9 mouse cellular contexts compared by ENCODE assay signal in the genomic region with DNA sequence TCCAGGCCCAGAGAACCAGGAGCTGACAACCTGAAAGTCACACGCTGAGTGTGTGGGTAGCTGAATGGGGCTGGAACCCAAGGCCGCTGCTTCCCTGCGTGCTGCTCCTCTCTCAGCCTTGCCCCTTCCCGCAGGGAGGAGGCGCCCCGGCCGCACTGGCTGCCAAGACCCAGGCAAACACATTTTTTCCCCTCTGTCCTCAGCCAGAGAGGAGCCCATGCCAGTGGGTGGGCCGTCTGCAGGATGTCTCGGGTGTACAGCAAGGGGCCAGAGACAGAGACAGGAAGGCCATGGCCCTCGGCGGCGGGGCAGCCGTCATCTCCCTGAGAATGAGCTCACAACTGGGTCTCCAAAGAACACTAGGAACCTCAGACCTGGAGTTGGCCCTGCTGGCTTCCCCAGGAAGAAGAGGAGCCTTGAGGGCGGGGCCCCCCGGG. TPM values are rescaled to one million over a fixed set of nuclear protein-coding genes. Genes with fewer than 3 reads are reported as not detected.
DNase-seq lines count a peak whose midpoint lies in the region; ATAC-seq and TF ChIP-seq lines count a peak whose summit lies in the region.
"Had no signal": no experiment of that assay in that cellular context is flagged by ENCODE, and none has a peak within 500 bp of the region (broad histone marks: within the 10 kb centered on the region; RNA-seq: fewer than 3 reads in every experiment).

No protein-coding gene starts in this region.

- in situ Hi-C loops in ES-E14 (cut with MboI; ENCODE audit: low sequenced_read_pairs in 2 of 2, unreplicated experiment in 2 of 2) = no loop called here

- no peak for ATAC-seq in liver, embryonic 12.5 days
- no peak for ATAC-seq in erythroid progenitor cell, adult 5-6 weeks (replicated peaks; ENCODE audit: low FRiP score, poor library complexity, severe bottlenecking)

- intact Hi-C loops in heart, postnatal 10 days (cut with DNase I) = no loop called here

- H3K9me3 ChIP-seq in ES-E14 (ENCODE audit: control insufficient read depth, insufficient read depth, low read depth, low read length) = no peaks in the 10 kb centered on the region
- no peaks in the 10 kb centered on the region for H3K9me3 ChIP-seq in embryonic facial prominence, embryonic 10.5 days
- H3K9me3 ChIP-seq in liver, embryonic 12.5 days (replicated peaks) = no peaks in the 10 kb centered on the region
- H3K9me3 ChIP-seq: hindbrain, embryonic 15.5 days had no signal

- no peaks in the 10 kb centered on the region; the same call in 1 of the 2 replicates for H3K36me3 ChIP-seq in ES-E14 (ENCODE audit: control insufficient read depth, insufficient read depth, low read length, poor library complexity, severe bottlenecking)
- H3K36me3 ChIP-seq in embryonic facial prominence, embryonic 10.5 days (replicated peaks) = no peaks in the 10 kb centered on the region
- no peaks in the 10 kb centered on the region for H3K36me3 ChIP-seq in liver, embryonic 12.5 days
- H3K36me3 ChIP-seq: hindbrain, embryonic 15.5 days had no signal

- 0 out of 2 replicates have a peak overlapping the region, but pooled peaks have one; percentile 18 for H3K9ac ChIP-seq in ES-E14 (ENCODE audit: insufficient read depth, low read depth, low read length, poor library complexity, severe bottlenecking)
- no peak overlapping the region for H3K9ac ChIP-seq in liver, embryonic 12.5 days
- H3K9ac ChIP-seq: hindbrain, embryonic 15.5 days had no signal

- 27% methylated on average over 15 of the region's 15 CpGs for WGBS in embryonic facial prominence, embryonic 10.5 days
- WGBS in liver, embryonic 12.5 days (ENCODE audit: insufficient replicate concordance) = 34% methylated on average over 15 of the region's 15 CpGs

- H3K4me2 ChIP-seq in liver, embryonic 12.5 days = peak overlapping the region; percentile 1; the same call in 1 of the 2 replicates
- H3K4me2 ChIP-seq: hindbrain, embryonic 15.5 days had no signal

- peaks cover 63% of the 10 kb centered on the region for H3K27me3 ChIP-seq in embryonic facial prominence, embryonic 10.5 days (replicated peaks; ENCODE audit: low read depth, poor library complexity, severe bottlenecking)
- H3K27me3 ChIP-seq in liver, embryonic 12.5 days (replicated peaks) = peaks cover 21% of the 10 kb centered on the region

- H3K4me3 ChIP-seq in ES-E14 (ENCODE audit: insufficient read depth in 1 of 2, low read depth in 1 of 2, low read length in 2 of 2, poor library complexity in 1 of 2, severe bottlenecking in 1 of 2) = no peak overlapping the region
- peak overlapping the region; percentile 29 for H3K4me3 ChIP-seq in embryonic facial prominence, embryonic 10.5 days
- H3K4me3 ChIP-seq in liver, embryonic 12.5 days = no peak overlapping the region
- H3K4me3 ChIP-seq: hindbrain, embryonic 15.5 days had no signal

- peaks cover 7 to 33% of the 10 kb centered on the region in 2 experiments for H3K4me1 ChIP-seq in ES-E14 (ENCODE audit: control insufficient read depth in 2 of 2, insufficient read depth in 2 of 2, low read length in 2 of 2, poor library complexity in 1 of 2)
- peaks cover 49% of the 10 kb centered on the region for H3K4me1 ChIP-seq in embryonic facial prominence, embryonic 10.5 days
- peaks cover 65% of the 10 kb centered on the region for H3K4me1 ChIP-seq in liver, embryonic 12.5 days

- no peak for DNase-seq in ES-E14 (ENCODE audit: low read depth, low spot score)
- peak; percentile 16 for DNase-seq in embryonic facial prominence, embryonic 10.5 days (ENCODE audit: low spot score)
- peak; percentile 74 to 75 for DNase-seq in heart, postnatal 10 days
- DNase-seq in layer of hippocampus, postnatal 10 days (ENCODE audit: low spot score in 2 of 2) = no peak
- DNase-seq in thymus, adult 18-20 months = no peak
- no peak for DNase-seq in layer of hippocampus, postnatal 25 days (ENCODE audit: extremely low spot score in 1 of 2, low spot score in 1 of 2)

- H3K27ac ChIP-seq in ES-E14 (ENCODE audit: insufficient read depth, low read depth, low read length, poor library complexity, severe bottlenecking) = no peak overlapping the region
- peak overlapping the region; percentile 3; the same call in 1 of the 2 replicates for H3K27ac ChIP-seq in embryonic facial prominence, embryonic 10.5 days (replicated peaks)
- no peak overlapping the region for H3K27ac ChIP-seq in liver, embryonic 12.5 days
- H3K27ac ChIP-seq: hindbrain, embryonic 15.5 days had no signal

TF ChIP-seq in ES-E14, 5 proteins besides CTCF, POLR2A, EP300 and RAD21:
- no peak for TF ChIP-seq ZNF384 (IDR thresholded peaks at IDR 0.05; ENCODE audit: low read depth, low read length)
- TF ChIP-seq HCFC1 (IDR thresholded peaks at IDR 0.05; ENCODE audit: borderline replicate concordance, insufficient read depth, low read length) = no peak
- TF ChIP-seq ZC3H11A (IDR thresholded peaks at IDR 0.05; ENCODE audit: borderline replicate concordance, low read depth, low read length) = no peak
- TF ChIP-seq CHD2 (IDR thresholded peaks at IDR 0.05; ENCODE audit: low read depth, low read length) = no peak
- TF ChIP-seq MAFK (IDR thresholded peaks at IDR 0.05; ENCODE audit: insufficient read depth, low read depth, low read length) = no peak

RNA-seq across cellular contexts. Expression of gene Maff, which starts 4.9 kb away (rescaled TPM):
- total RNA-seq in ES-E14 (2012; rRNA removed) = 9.7 and 13.2 TPM in 2 replicates
- polyA plus RNA-seq in embryonic facial prominence, embryonic 10.5 days (2016; fragmentation: Nextera tagmentation; extraction: Ambion mirVana) = 1.2 and 1.8 TPM in 2 replicates
- total RNA-seq in heart, postnatal 10 days (2021) = 1 to 10 TPM; 4.8 to 6.0 TPM
- polyA plus RNA-seq in liver, embryonic 12.5 days (2016; fragmentation: Nextera tagmentation; extraction: Ambion mirVana) = 1.1 and 2.8 TPM in 2 replicates
- total RNA-seq in layer of hippocampus, postnatal 10 days (2021) = 1 to 10 TPM; 1.7 to 2.0 TPM
- total RNA-seq in erythroid progenitor cell, adult 5-6 weeks (2015; ENCODE audit: low replicate concordance) = not detected in 2 replicates
- total RNA-seq in erythroid progenitor cell, adult 5-6 weeks (2017; ENCODE audit: low replicate concordance) = not detected in 2 replicates
- total RNA-seq in layer of hippocampus, postnatal 25 days (2021) = 1 to 10 TPM in 1 of 2 experiments, under 1 TPM in 1; 0.61 to 1.0 TPM

RNA-seq across cellular contexts. Expression of gene Pla2g6, which starts 23.2 kb away (rescaled TPM):
- 59.2 and 80.9 TPM in 2 replicates for total RNA-seq in ES-E14 (2012; rRNA removed)
- polyA plus RNA-seq in embryonic facial prominence, embryonic 10.5 days (2016; fragmentation: Nextera tagmentation; extraction: Ambion mirVana) = 18.4 and 20.4 TPM in 2 replicates
- total RNA-seq in heart, postnatal 10 days (2021) = 10 to 100 TPM in 1 of 2 experiments, 1 to 10 TPM in 1; 9.1 to 11.1 TPM
- 16.8 and 17.3 TPM in 2 replicates for polyA plus RNA-seq in liver, embryonic 12.5 days (2016; fragmentation: Nextera tagmentation; extraction: Ambion mirVana)
- 10 to 100 TPM; 18.3 to 22.5 TPM for total RNA-seq in layer of hippocampus, postnatal 10 days (2021)
- total RNA-seq in erythroid progenitor cell, adult 5-6 weeks (2015; ENCODE audit: low replicate concordance) = 3.8 and 4.3 TPM in 2 replicates
- total RNA-seq in erythroid progenitor cell, adult 5-6 weeks (2017; ENCODE audit: low replicate concordance) = 2.1 and 7.5 TPM in 2 replicates
- 10 to 100 TPM; 24.2 to 24.3 TPM for total RNA-seq in layer of hippocampus, postnatal 25 days (2021)

RNA-seq across cellular contexts. Expression of gene Tmem184b, which starts 52.0 kb away (rescaled TPM):
- 40.6 and 51.7 TPM in 2 replicates for total RNA-seq in ES-E14 (2012; rRNA removed)
- polyA plus RNA-seq in embryonic facial prominence, embryonic 10.5 days (2016; fragmentation: Nextera tagmentation; extraction: Ambion mirVana) = 57.7 and 58.9 TPM in 2 replicates
- 10 to 100 TPM; 59.2 to 67.8 TPM for total RNA-seq in heart, postnatal 10 days (2021)
- polyA plus RNA-seq in liver, embryonic 12.5 days (2016; fragmentation: Nextera tagmentation; extraction: Ambion mirVana) = 16.4 and 19.0 TPM in 2 replicates
- total RNA-seq in layer of hippocampus, postnatal 10 days (2021) = 10 to 100 TPM; 46.1 to 48.1 TPM
- total RNA-seq in erythroid progenitor cell, adult 5-6 weeks (2015; ENCODE audit: low replicate concordance) = 0.84 and 3.6 TPM in 2 replicates
- total RNA-seq in erythroid progenitor cell, adult 5-6 weeks (2017; ENCODE audit: low replicate concordance) = 0.39 TPM in 1 of 2 replicates, not detected in the other
- 10 to 100 TPM; 54.2 to 55.4 TPM for total RNA-seq in layer of hippocampus, postnatal 25 days (2021)

Comparison
In these comparisons a context has a peak if more than half of its experiments do, and no peak if none do; other contexts are left out.
1. DNase-seq: peak in embryonic facial prominence, embryonic 10.5 days (single experiment) and heart, postnatal 10 days (2 of 2); none in ES-E14 (single experiment), layer of hippocampus, postnatal 10 days (0 of 2), thymus, adult 18-20 months (0 of 2) and layer of hippocampus, postnatal 25 days (0 of 2).